Mouse (Mus musculus): ENCODE results near the gene Hs2st1. TPM values are rescaled to one million over a fixed set of nuclear protein-coding genes. Genes with fewer than 3 reads are reported as not detected.

Gene Hs2st1
- polyA plus RNA-seq, 1 experiment from 2014 or later, result 5.1 TPM

DNA sequence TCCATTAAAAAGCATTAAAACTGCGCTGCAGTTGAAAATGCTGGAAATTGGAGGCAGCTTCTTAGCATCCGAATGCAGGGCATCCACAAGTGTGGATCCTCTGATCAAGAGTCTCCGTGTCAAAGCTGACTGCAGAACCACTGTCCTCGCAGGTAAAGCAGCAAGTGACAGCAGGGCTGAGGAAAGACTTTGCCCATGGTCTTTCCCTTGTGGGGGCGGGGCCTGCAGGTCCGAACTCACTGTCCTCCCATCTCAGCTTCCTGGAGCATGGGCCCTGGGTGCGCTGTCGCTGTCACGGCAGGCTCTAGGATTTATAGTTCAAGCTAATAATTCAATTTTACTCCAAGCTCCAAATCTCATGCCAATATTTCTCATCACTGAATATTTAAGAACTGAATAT lies 15.5 kb downstream of the Hs2st1 start:
- H3K9me3 ChIP-seq (ENCODE audit: control insufficient read depth, low read length), result no peaks in the 10 kb centered on the region
- no peak overlapping the region for H3K27ac ChIP-seq (replicated peaks)
- 70% methylated on average over 9 of the region's 9 CpGs for WGBS
- ATAC-seq (ENCODE audit: low FRiP score, low TSS enrichment) (no peak), DNase-seq (ENCODE audit: low spot score) (no peak)
- H3K36me3 ChIP-seq (ENCODE audit: control insufficient read depth, insufficient read depth, low read length), result no peaks in the 10 kb centered on the region
- TF ChIP-seq EP300 (optimal IDR thresholded peaks at IDR 0.05) (no peak), CTCF (IDR thresholded peaks at IDR 0.05; ENCODE audit: low read depth) (no peak)
- peaks cover 4% of the 10 kb centered on the region for H3K4me1 ChIP-seq (replicated peaks; ENCODE audit: control insufficient read depth, insufficient read depth)
- H3K27me3 ChIP-seq (ENCODE audit: control insufficient read depth, insufficient read depth, low read length), result no peaks in the 10 kb centered on the region
- no peak overlapping the region for H3K4me3 ChIP-seq (ENCODE audit: low read depth, low read length)
- no peak overlapping the region for H3K4me2 ChIP-seq (replicated peaks; ENCODE audit: low read depth)
- H3K9ac ChIP-seq (ENCODE audit: low read length), result no peak overlapping the region

DNA sequence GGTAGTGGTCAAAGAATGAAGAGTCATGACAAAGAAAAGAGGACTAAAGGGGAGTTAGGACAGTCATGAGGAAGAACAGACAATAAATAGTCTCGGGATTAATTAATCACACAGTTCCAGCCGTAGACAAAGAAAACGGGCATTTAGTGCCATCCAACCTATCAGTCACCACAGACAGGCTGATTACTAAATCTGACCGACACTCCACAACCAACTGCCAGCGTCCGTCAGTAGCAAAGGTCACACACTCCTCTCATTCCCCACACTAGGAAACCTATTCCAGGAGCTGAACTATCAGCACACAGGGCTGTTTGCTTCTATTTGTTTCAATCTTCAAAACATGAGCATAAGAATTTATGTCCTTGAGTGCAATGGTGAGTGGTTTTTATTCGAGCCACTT lies 16.0 kb downstream of the Hs2st1 start:
- ATAC-seq (ENCODE audit: low FRiP score, low TSS enrichment), result no peak
- H3K4me3 ChIP-seq (ENCODE audit: low read depth, low read length), result no peak overlapping the region
- TF ChIP-seq EP300 (optimal IDR thresholded peaks at IDR 0.05), result no peak
- no peak for TF ChIP-seq CTCF (IDR thresholded peaks at IDR 0.05; ENCODE audit: low read depth)
- WGBS, result 70% methylated on average over 7 of the region's 7 CpGs
- peaks cover 4% of the 10 kb centered on the region for H3K4me1 ChIP-seq (replicated peaks; ENCODE audit: control insufficient read depth, insufficient read depth)
- no peaks in the 10 kb centered on the region for H3K36me3 ChIP-seq (ENCODE audit: control insufficient read depth, insufficient read depth, low read length)
- no peak for DNase-seq (ENCODE audit: low spot score)
- H3K4me2 ChIP-seq (replicated peaks; ENCODE audit: low read depth), result no peak overlapping the region
- no peak overlapping the region for H3K27ac ChIP-seq (replicated peaks)
- H3K9ac ChIP-seq (ENCODE audit: low read length), result no peak overlapping the region
- no peaks in the 10 kb centered on the region for H3K9me3 ChIP-seq (ENCODE audit: control insufficient read depth, low read length)
- H3K27me3 ChIP-seq (ENCODE audit: control insufficient read depth, insufficient read depth, low read length), result no peaks in the 10 kb centered on the region

DNA sequence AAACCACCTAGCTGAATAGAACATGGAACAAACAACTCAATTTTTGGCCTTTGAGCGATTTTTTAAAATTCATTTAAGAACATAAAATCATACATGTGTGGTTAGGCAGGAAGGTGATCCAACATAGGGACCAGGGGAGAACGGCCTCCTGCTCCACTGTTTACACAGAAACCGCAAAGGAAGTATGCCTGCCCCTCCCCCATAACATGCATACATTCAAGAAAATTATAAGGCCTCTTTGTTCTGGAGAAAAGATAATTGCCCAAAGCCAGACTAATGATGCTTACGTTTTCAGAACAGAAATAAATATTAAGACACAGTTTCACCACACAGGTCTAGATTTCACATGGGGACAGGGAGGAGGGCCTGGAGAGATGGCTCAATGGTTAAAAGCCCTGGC lies 18.6 kb downstream of the Hs2st1 start:
- Histone ChIP-seq H3K9me3 (ENCODE audit: control insufficient read depth, low read length) (no peaks in the 10 kb centered on the region), H3K27ac (replicated peaks) (no peak overlapping the region), H3K27me3 (ENCODE audit: control insufficient read depth, insufficient read depth, low read length) (no peaks in the 10 kb centered on the region), H3K9ac (ENCODE audit: low read length) (no peak overlapping the region), H3K4me3 (ENCODE audit: low read depth, low read length) (no peak overlapping the region), H3K36me3 (ENCODE audit: control insufficient read depth, insufficient read depth, low read length) (no peaks in the 10 kb centered on the region), H3K4me1 (replicated peaks; ENCODE audit: control insufficient read depth, insufficient read depth) (no peaks in the 10 kb centered on the region; the same call in 1 of the 2 replicates), H3K4me2 (replicated peaks; ENCODE audit: low read depth) (no peak overlapping the region)
- TF ChIP-seq EP300 (optimal IDR thresholded peaks at IDR 0.05), result no peak
- no peak for TF ChIP-seq CTCF (IDR thresholded peaks at IDR 0.05; ENCODE audit: low read depth)
- DNase-seq (ENCODE audit: low spot score), result peak; percentile 28
- ATAC-seq (ENCODE audit: low FRiP score, low TSS enrichment), result no peak
- WGBS, result 38% methylated on average over 4 of the region's 4 CpGs

DNA sequence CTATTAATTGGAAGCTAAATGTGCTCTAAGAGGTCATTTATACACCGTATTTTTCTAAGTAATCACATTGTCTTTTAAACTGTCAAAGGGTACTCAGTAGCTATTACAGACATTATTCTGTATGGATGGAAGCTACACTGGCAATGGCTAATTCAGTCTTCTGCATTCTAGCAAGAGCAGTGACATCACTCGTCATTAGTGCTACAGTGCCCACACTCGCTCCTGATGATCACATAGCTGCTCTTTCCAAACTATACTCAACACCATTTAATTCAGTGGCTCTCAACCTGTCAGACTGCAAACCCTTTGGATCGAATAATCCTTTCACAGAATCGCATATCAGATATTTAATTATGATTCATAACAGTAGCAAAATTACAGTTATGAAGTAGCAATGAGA lies 19.3 kb downstream of the Hs2st1 start:
- H3K4me1 ChIP-seq (replicated peaks; ENCODE audit: control insufficient read depth, insufficient read depth), result no peaks in the 10 kb centered on the region; the same call in 1 of the 2 replicates
- DNase-seq (ENCODE audit: low spot score), result no peak
- no peaks in the 10 kb centered on the region for H3K27me3 ChIP-seq (ENCODE audit: control insufficient read depth, insufficient read depth, low read length)
- H3K4me2 ChIP-seq (replicated peaks; ENCODE audit: low read depth), result no peak overlapping the region
- no peak overlapping the region for H3K9ac ChIP-seq (ENCODE audit: low read length)
- TF ChIP-seq EP300 (optimal IDR thresholded peaks at IDR 0.05), result no peak
- no peak for TF ChIP-seq CTCF (IDR thresholded peaks at IDR 0.05; ENCODE audit: low read depth)
- H3K27ac ChIP-seq (replicated peaks), result no peak overlapping the region
- WGBS, result 71% methylated on average over 5 of the region's 5 CpGs
- H3K4me3 ChIP-seq (ENCODE audit: low read depth, low read length), result no peak overlapping the region
- H3K36me3 ChIP-seq (ENCODE audit: control insufficient read depth, insufficient read depth, low read length), result no peaks in the 10 kb centered on the region
- H3K9me3 ChIP-seq (ENCODE audit: control insufficient read depth, low read length), result no peaks in the 10 kb centered on the region
- ATAC-seq (ENCODE audit: low FRiP score, low TSS enrichment), result no peak

DNA sequence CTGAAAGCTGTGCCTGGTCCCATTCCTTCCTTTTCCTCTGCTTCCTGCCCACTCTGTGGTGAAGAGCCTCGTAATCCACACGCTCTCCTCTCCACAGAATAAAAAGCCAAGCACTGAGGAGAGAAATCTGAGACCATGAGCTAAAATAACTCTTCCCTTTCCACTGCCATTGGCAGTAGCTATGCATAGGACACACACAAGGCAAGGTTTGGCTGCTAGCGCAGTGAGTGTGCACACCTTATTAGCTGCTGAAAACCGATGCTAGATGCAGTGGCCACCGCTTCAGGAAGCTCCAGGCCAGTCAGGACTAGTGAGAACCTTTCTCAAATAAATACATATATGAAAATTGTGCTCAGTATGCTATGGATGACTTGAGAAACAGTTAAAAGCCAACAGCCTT lies 19.9 kb downstream of the Hs2st1 start:
- Histone ChIP-seq H3K36me3 (ENCODE audit: control insufficient read depth, insufficient read depth, low read length) (no peaks in the 10 kb centered on the region), H3K27me3 (ENCODE audit: control insufficient read depth, insufficient read depth, low read length) (no peaks in the 10 kb centered on the region), H3K27ac (replicated peaks) (no peak overlapping the region), H3K4me1 (replicated peaks; ENCODE audit: control insufficient read depth, insufficient read depth) (no peaks in the 10 kb centered on the region; the same call in 1 of the 2 replicates), H3K4me3 (ENCODE audit: low read depth, low read length) (no peak overlapping the region), H3K9me3 (ENCODE audit: control insufficient read depth, low read length) (no peaks in the 10 kb centered on the region), H3K4me2 (replicated peaks; ENCODE audit: low read depth) (no peak overlapping the region), H3K9ac (ENCODE audit: low read length) (no peak overlapping the region)
- DNase-seq (ENCODE audit: low spot score) (no peak), ATAC-seq (ENCODE audit: low FRiP score, low TSS enrichment) (no peak)
- TF ChIP-seq EP300 (optimal IDR thresholded peaks at IDR 0.05) (no peak), CTCF (IDR thresholded peaks at IDR 0.05; ENCODE audit: low read depth) (no peak)
- 86% methylated on average over 5 of the region's 5 CpGs for WGBS

DNA sequence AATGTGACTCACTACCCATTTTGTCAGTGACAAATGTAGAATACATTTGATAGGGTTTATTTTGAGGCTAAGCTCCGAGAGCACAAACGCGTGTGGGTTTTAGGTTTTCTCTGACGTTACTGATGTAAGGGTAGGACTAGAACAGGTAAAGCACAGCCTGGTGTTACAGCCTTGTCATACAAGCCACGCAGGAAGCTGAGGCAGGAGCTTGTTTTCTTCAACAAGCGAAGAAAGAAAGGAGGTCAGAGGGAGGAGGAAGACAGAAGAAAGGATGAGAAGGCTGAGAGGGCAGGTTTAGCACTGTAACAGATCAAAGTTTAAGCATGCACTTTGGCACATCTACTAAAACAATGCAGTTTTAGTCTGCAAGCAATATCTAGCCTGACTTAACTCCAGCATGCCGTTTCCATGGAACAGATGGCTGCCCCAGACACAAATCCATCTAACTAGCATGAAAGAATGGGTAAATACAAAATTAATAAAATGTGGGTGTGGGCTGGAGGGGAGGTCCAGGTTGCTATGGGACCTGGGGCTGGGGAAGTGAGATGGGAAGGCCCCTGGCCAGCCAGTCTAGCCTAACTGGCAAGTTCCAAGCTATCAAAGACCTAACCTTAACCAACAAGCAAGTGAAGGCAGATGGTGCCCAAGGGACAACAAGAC lies 21.7 kb downstream of the Hs2st1 start:
- no peak for DNase-seq (ENCODE audit: low spot score)
- ATAC-seq (ENCODE audit: low FRiP score, low TSS enrichment), result no peak
- H3K27me3 ChIP-seq (ENCODE audit: control insufficient read depth, insufficient read depth, low read length), result no peaks in the 10 kb centered on the region
- H3K9me3 ChIP-seq (ENCODE audit: control insufficient read depth, low read length), result no peaks in the 10 kb centered on the region
- H3K4me2 ChIP-seq (replicated peaks; ENCODE audit: low read depth), result no peak overlapping the region
- H3K36me3 ChIP-seq (ENCODE audit: control insufficient read depth, insufficient read depth, low read length), result no peaks in the 10 kb centered on the region
- no peak overlapping the region for H3K4me3 ChIP-seq (ENCODE audit: low read depth, low read length)
- no peaks in the 10 kb centered on the region for H3K4me1 ChIP-seq (replicated peaks; ENCODE audit: control insufficient read depth, insufficient read depth)
- no peak overlapping the region for H3K9ac ChIP-seq (ENCODE audit: low read length)
- WGBS, result 67% methylated on average over 7 of the region's 7 CpGs
- TF ChIP-seq EP300 (optimal IDR thresholded peaks at IDR 0.05) (no peak), CTCF (IDR thresholded peaks at IDR 0.05; ENCODE audit: low read depth) (no peak)
- no peak overlapping the region for H3K27ac ChIP-seq (replicated peaks)

Data from stomach, postnatal 0 days (tissue).